Mouse (Mus musculus): Measurements from ENCODE around the gene Ntm. TPM values are rescaled to one million over a fixed set of nuclear protein-coding genes. Genes with fewer than 3 reads are reported as not detected.

Ntm gene
- total RNA-seq, 2 experiments from 2014 or later: 13.4 to 15.8 TPM

DNA sequence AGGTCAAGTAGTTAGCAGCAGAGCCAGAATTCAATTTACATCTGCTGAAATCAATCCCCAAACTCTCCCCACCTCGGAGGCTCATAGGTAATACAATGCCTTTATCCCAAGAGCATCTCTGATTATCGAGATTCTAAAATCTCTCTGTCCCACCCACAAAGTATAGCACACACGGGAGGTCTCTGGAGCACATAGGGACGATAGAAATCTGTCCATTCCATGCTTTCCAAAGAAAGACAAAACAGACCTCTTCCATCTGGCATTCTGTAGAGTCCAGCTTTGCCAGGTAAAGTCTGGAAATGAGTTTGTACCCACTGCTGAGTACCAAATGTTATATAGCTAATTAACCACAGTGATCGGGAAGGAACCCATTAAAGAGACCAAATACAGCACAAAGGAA lies 388.4 kb downstream of the Ntm start:
- no peak for DNase-seq

DNA sequence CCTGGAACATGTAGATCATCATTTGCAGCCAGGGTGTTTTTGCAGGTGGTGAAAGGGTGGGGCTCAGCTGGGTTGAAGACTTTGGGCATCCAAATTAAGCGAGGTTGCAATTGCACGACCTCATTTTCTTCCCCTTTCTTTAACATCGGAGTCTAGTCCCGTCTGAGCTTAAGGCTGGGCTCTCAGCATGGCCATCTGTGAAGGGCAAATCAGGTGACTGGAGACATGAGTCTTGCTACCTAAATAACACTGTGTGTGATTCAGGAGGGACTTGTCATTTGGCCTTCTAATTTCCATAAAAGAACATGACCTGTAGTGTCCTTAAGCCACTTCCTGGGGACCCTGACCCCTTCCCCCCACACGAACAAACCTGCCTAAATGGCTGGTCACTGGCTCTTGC lies 394.4 kb downstream of the Ntm start:
- DNase-seq: no peak

DNA sequence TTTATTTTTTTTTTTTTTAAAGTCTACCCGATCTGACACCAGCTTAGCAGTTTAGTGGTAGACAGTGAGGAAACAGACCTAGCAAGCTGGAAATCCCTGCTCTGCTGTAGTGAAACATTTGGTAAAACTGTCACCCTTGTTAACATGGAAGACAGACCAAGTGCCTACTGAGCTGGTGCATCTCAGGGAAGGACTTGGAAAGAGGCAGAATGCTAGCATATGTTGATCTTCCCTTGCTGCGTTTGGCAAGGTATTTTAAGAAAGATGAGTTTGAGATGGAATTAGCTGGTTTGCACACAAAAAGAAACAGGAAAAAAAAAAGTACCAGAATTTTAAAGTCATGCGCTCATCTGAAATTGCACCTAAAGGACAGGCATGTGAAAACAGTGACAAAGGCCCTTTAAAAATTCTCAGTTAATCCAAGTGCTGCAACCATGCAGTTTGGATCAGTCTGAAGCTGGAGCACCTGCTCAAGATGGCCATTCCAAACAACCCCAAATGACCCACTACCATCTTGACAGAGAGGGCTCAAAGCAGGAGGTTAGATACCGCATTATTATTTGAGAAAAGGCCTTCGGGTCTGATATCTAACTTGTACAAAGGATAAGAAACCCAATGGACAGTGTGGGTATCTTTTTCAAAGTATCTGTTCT lies 400.4 kb downstream of the Ntm start:
- no peak for DNase-seq

DNA sequence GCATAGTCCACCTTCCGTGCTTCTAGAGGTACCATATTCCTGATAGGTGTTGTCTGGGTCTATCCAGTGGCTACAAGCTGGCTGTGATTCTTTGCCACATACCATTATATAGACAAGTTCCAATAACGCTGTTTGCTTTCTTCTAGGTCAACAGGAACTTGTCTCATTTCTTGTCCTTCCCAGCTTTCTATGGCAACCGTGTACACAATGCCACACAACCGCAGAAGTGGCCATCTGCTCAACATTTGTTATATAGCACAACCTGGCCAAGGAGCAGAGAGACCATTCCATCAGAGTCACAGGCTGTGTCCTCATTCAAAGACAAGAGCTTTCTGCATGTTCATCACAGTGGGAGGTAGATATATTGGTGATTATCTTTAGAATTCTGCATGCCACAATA lies 404.0 kb downstream of the Ntm start:
- DNase-seq: no peak

DNA sequence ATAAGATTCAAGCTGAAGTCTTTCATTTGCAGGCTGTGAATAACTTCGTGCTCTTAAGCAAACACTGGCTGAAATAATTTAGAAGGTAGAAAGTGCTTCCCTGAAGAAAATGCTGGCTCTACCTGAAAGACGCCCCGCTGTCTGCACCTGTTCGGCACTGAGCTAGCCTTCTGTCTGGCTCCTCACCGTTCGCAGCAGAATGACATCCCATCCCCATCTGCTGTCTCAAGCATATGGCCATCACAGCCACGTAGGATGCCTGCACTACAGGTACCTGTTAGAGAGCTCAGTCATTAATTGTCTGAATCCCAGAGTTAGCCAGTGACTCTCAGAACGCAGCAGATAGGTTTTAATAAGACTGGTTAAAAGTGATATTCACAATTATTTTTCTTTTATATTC lies 412.4 kb downstream of the Ntm start:
- DNase-seq: no peak

DNA sequence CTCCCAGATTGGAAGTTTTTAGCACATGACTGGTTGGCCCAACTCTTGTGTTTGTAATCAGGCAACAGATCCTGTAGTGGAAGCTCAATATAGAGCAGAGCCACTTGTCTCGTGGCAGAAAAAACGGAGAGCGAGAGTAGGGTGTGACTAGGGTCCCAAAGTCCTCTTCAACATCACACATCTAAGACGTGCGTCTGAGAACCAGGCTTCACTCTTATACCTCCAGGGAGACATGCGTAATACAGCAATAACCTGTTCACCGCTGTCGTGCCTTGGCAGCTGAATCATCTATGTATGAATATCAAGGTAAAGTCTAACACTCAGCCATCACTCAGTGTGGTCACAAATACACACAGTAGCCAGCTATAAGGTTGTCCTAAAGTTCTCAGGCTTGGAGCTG lies 412.8 kb downstream of the Ntm start:
- no peak for DNase-seq

DNA sequence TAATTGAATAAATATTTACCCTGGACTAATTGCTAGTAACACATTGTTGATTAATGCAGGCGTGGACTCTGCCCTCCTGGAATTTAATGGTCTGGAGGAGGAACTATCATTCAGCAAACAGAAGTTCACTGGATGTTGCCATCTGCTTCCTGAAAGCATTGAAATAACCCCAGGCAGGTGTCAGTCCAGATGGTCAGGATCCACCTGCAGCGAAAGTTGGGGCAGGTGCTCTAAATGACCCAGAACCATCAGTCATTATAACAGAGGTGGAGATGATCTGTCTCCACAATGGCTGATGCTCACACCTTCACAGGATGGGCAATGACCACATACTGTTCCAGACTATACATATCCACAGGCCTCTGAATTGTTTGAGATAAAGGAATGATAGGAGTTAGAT lies 426.5 kb downstream of the Ntm start:
- no peak for DNase-seq

DNA sequence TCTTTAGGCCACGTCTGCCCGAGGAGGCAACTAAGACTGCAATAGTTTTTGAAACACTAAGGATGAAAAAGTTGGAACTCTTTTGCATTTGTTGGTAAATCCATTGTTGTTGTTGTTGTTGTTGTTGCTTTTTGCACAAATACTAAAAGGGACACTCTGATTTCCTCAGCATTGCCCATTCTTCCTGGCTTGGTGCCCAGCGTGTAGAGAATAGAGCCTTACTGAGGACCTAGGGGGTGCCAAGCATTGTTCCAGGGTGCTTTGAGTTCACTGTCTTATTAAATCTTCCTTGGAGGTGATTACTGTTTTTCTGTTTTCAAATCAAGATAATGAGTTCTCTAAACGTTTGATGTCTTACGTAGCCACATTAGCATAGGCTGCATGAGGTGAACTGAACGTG lies 428.2 kb downstream of the Ntm start:
- DNase-seq: no peak

DNA sequence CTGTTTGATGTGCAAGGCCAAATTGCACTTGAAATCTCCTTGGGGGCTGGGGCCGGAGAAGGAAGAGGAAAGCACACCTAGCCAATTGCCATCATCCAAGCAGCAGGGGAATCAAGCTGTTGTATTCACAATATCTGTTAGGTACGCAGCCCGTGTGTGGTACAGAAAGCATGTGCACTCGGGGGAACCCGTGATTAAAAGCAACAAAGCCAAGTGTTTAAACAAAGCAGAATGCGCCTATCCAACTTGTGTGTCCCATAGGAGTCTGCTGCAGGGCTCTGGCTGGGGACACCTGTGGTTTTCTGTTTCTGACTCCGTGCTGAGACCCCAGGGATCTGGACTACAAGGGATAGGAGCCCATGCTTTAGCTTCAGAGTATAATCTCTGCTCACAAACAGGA lies 428.6 kb downstream of the Ntm start:
- DNase-seq: no peak

DNA sequence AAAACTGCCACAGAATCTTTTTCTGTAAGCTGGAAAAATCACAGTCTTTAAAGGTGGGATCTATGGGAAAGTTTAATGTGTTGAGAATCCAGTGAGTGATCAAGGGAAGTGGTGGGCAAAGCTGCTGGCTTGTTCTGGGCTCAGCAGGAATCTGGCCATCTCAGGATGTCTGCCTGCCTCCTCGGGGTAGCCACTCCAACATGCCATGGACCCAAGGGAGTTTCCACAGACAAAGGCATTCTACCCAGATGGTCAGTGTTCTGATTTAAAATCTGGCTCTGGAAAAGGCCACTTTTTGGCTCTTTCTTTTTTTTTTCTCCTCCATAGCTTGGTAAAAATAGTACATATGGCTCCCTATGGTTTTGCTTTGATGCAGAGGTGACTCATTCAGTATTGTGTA lies 429.4 kb downstream of the Ntm start:
- DNase-seq: no peak

DNA sequence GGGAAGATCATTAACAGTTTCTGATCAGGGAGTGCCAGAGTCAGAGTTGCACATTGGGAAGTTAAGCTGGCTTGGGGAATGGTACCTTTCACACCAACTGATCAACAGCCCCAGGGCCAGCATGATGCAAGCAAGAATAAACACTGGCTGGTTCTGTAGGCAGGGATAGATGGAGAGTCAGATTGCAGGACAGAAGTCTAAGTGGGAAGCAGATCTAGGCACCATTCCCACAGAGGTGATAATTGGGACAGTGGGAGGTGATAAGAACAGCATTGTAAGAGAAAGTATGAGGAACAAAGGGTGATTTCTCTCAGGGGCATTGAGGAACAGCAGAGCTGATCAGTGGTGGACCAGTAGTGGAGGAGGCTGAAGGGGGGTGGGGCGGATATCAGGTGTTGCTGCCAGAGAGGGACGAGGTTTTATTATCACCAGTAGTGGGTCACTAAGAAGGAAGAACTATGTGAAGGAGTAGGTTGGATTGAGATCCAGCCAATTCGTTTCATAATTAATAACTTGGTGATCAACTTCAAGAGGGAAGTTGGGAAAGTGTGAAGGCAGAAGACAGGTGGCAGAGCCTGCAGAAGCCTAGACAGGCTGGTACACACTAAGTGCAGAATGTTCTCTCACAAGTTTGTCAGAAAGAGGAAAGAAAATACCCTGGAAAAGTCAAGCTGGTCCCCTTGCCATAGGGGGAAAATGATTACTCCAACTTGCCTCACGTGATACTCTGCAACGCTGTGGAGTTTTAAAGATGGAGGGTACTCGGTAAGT lies 431.6 kb downstream of the Ntm start:
- DNase-seq: no peak

DNA sequence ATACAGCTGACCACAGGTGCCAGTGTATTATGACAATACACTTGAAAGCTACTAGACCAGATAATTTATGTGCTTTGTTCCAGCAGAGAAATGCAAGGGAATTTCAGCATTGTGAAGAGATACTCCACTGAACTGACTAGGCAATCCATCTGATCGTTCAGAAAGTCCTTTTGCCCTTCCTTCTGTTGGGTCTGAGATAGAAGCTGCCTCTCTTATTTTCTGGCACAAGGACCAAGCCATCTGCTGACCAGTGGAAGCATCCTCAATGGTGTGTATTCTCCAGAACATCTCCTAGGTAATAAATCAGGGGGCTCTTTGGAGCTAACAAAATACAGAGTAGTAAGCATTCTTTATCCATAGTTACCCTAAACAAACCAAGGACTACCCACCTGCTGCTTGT lies 438.8 kb downstream of the Ntm start:
- DNase-seq: no peak

DNA sequence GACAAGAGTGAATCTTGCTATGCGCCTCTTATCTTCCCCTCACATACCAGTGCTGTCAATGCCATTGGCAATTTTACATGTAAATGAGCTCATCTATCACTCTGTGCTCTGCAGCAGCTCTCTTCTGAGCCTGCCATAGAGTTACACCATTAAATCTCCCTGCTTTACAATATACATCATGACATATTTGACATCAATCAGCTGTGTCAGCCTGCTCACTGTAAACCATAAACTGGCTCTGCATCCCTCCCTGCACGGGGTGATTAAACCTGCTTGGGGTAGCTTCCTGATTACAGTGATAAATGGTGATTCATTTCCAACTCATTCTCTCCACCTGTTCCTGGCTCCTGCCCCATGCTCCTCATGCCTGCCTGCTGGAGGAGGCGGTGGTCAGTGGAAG lies 439.7 kb downstream of the Ntm start:
- DNase-seq: no peak

DNA sequence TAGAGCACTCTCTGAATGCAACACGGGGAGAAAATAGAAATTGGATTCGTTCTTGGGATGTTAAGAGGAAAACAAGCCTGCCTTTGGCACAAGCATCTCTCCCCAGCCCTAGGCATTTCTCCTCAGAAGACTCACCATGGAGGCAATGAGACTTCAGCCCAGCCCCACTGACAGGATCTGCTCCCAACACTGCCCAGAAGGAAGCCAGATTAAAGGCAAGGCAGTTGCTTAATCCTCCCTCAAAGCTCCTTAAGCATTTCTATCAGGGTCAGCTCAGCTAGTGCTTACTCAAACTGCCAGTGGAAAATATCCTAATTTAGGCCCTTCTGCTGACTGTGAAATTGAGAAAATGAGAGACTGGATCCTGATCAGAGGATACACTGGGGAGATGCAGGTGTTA lies 443.8 kb downstream of the Ntm start:
- DNase-seq: no peak

DNA sequence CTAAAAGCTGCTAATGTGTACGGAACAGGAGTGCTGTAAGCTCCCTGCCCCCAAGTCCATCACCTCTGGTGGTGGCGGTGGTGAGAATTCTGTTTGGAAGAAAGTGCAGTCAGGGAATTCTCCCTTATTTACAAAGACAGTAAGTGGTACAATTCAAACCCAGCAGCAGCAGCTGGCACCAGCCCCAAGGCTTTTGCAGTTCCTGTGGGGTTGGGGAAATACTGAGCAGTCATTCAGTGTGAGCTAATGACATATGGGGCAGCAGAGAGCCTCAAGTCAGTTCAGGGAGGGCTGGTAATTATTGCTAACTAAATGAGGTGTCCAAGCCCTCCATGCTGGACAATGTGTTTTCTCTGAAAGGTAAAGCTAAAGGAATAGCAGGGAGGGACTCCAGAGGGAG lies 446.3 kb downstream of the Ntm start:
- no peak for DNase-seq

DNA sequence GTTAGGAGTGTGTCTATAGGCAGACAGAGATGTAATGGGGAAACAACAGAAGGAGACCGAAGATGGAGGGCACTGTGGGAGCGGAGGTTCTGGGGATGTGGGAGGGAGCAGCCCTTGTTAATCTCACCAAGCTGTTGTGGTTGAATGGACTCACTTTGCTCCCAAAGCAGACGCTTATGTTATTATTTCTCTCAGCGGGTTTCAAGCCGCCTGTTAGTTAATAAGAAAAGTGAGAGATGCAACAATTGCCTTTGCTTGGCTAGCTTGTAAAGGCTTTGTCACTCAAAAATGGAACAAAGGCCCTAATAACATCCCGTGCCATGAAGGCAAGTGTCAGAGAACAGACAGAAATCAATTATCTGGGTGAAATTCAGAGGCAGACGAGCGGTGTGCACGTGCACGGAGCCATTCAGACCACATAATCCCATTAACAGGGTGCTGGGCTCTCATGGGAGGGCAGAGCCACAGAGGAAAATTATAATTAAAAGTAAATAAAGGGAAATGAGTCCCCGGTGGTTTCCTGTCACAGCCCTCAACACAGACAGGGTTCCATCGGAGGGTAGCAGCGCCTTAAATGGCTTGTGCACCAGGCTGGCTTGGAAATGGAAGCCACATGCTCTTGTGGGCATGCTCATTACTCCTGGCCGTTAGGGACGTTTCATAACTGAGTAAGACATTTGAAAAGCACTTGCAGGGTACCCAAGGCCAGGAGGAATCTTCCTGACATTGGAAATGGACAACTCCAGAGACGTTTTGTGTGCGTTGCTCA lies 448.2 kb downstream of the Ntm start:
- no peak for DNase-seq

DNA sequence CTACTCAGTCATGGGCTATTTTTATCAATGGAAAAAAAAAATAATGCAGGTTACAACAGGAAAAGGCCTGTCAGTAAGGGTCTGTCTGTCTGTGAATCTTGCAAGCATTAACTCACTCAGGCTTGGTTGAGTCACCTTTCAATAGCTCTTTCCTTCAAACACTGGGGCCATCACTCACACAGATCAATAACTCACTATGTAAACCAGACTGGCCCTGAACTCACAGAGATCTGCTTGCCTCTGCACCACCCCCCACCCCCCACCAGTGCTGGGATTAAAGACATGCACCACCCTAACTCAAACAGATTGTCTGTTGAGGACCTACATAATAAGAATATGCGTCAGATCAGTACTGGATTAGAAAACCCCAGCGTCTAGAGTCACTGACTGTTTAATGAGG lies 466.9 kb downstream of the Ntm start:
- no peak for DNase-seq

DNA sequence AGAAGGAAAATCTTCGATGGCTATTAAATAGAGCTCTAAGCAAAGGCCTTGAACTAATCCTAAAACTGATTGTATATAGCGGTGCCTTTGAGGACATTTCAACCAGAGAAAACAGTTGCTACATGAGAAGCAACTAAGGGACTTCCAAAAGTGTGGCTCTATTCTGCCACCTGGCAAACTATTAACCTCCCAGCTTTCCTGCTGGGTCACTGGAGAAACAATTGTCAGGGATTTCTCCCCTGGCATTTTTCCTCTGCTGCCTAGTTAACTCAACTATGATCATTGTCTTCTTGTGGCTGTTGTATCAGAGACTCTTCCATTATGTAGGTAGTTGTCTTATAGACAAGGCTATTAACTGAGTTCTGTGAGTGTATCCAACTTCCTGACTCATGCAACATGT lies 480.7 kb downstream of the Ntm start:
- no peak for DNase-seq

DNA sequence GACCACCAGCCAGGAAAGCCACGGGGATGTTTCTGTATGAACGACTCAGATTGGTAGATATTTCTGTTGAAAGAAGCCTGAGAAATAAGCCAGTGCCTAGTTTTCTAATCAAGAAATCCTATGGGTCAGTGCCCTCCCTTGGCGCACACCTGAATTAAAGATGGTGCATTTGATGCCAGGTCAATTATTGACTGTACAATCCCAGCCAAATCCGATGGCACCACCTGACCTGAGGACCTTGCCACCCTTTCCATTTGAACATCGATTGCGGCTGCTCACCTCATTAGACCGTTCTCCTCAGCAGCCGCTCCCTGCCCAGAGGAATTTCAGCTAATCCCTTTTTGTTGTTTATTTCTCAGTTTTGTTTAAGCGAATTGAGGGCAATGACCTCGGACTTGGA lies 483.9 kb downstream of the Ntm start:
- no peak for DNase-seq

DNA sequence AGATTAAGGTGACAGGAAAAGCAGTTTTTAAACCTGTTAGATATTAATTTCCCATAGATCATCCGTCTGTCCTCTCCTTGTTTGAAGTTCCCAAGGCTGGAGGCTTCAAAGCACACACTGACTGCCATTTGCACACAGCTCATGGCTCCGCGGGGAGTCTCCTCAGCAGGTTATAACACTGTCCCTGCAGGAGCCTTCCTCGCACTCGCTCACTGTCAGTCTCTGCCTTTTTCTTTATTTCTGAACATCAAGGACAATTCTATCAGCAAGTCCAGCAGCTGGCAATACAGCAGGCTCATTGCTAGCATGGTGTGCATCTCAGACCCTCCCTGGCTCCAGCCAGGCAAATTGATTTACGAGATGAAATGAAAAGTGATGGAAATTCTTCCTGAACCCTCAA lies 485.7 kb downstream of the Ntm start:
- DNase-seq: no peak

DNA sequence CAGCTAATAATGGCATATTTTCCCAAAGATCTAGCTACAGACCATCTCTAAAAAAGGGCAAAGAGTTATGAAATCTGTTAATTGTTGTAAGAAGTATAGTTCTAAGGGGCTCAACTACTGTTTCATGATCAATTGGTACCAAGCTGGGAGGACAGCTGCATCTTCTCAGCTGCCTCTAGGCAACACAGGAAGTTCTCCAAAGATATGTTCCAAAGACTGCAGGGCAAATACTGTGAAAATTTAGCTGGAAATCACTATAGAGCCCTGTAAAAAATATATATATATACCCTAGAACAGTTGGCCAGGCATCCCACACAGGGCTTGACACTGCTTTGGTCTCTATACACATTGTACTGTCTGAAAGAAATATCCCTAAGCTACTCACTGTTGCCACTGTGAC lies 489.5 kb downstream of the Ntm start:
- no peak for DNase-seq

DNA sequence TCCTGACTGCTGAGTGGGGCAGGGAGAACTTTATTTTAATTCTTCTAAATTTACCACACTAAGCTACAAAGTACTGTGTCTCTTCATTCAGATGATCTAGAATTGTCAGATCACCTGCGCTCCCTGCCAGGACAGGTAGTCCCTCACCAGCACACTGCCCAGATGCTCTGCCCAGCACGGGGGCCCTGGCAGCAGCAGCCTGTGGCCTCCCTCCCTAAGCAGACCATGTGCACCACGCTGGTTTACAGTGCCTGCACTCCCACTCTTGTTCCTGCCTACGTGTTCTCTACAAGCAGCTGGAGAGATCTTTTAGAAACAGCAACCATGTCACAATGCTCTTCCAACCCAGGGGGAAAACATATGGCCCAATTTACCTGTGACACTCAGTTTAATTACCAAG lies 490.7 kb downstream of the Ntm start:
- DNase-seq: no peak

DNA sequence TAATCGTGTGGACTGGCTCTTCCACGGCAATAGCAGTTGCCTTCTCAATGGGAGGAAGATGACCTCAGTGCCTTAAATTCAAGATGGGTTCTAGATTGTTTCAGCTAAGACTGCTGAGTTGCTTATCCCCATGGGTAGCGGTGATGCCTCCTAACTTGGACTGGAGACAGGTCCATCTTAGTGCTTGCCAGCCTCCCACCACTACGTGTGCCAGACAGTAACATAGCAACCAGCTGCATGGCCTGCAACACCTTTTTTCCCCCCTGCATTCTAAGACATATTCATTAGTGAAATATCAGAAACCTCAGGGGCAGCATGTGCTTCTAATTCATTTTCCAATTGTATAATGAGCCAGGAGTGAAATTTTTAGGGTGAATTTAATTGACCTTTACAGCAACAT lies 498.2 kb downstream of the Ntm start:
- DNase-seq: no peak

Data from heart, postnatal 4 days (tissue).